Mouse (Mus musculus) thymus, adult 2 months (tissue): ENCODE results near the gene Hmbs. TPM values are rescaled to one million over a fixed set of nuclear protein-coding genes. Genes with fewer than 3 reads are reported as not detected.
A peak's percentile ranks its signal among the peaks of the same experiment; 100 is the strongest.
"Not testable (repeated sequence)": the region's sequence is repeated elsewhere in the genome, so short reads cannot be mapped to it uniquely, and the experiment has no call there.

Experiments
- DNase-seq: peaks from one replicate; pipeline ENCODE4 v3.0.0; 2021
- H3K27ac ChIP-seq: fragments of 200-500 bp; 2 replicates; pipeline ENCODE4 v1.5.1; 2012; ENCODE audit warnings: low read length, control low read depth; ENCODE audit not compliant: control insufficient read depth, insufficient read depth
- H3K27me3 ChIP-seq: fragments of 200-500 bp; 2 replicates; pipeline ENCODE4 v1.6.1; 2012; ENCODE audit warnings: mild to moderate bottlenecking, low read length, moderate library complexity, mixed read lengths; ENCODE audit not compliant: control insufficient read depth, insufficient read depth
- H3K36me3 ChIP-seq: fragments of 200-500 bp; 2 replicates; pipeline ENCODE4 v1.6.1; 2012; ENCODE audit warnings: mild to moderate bottlenecking, low read length, moderate library complexity; ENCODE audit not compliant: control insufficient read depth, insufficient read depth
- H3K4me1 ChIP-seq: fragments of 200-500 bp; replicated peaks from 2 replicates; pipeline ENCODE4 v1.6.1; 2012; ENCODE audit warnings: low read length; ENCODE audit not compliant: control insufficient read depth, insufficient read depth
- H3K4me3 ChIP-seq: fragments of 200-500 bp; 2 replicates; pipeline ENCODE4 v1.5.1; 2012; ENCODE audit warnings: mild to moderate bottlenecking, low read length, control low read depth, moderate library complexity; ENCODE audit not compliant: control insufficient read depth, insufficient read depth
- CTCF ChIP-seq: fragments of 200-500 bp; IDR thresholded peaks from 2 replicates; pipeline ENCODE4 v1.5.1; 2012; ENCODE audit warnings: mild to moderate bottlenecking, control low read depth, low read length, moderate library complexity, borderline replicate concordance; ENCODE audit not compliant: control insufficient read depth, poor library complexity, insufficient read depth; ENCODE audit errors: extremely low read depth
- POLR2A ChIP-seq: fragments of 200-500 bp; IDR thresholded peaks from 2 replicates; pipeline ENCODE4 v1.6.1; 2012; ENCODE audit warnings: mild to moderate bottlenecking, low read length, control low read depth, moderate library complexity; ENCODE audit not compliant: control insufficient read depth, poor library complexity, insufficient read depth; ENCODE audit errors: extremely low read depth
- WGBS: fragments of 180-500 bp; shearing (Covaris S2); methylation state at CpG from one replicate; pipeline ENCODE4 v1.1.7; 2018; 5-methylcytosine and 5-hydroxymethylcytosine counted together
- polyA plus RNA-seq: library from polyadenylated mRNA; depleted of rRNA; stranded (reverse); fragments of >200 nt; gene quantifications from 2 replicates; pipeline ENCODE4 v1.2.3, GENCODE M21; 2012

Gene Hmbs
- polyA plus RNA-seq, 1 experiment = 42.2 TPM

- no peak overlapping the region for H3K27ac ChIP-seq
- DNase-seq = no peak
- no peaks in the 10 kb centered on the region for H3K36me3 ChIP-seq
- H3K4me1 ChIP-seq = peaks cover 13% of the 10 kb centered on the region
- TF ChIP-seq CTCF (no peak), POLR2A (no peak)
- no peak overlapping the region for H3K4me3 ChIP-seq
- WGBS = 95% methylated on average over 5 of the region's 5 CpGs
- no peaks in the 10 kb centered on the region for H3K27me3 ChIP-seq
Observed at GRCm38 (mm10) chr9:44341487-44341886, 2.5 kb downstream of the Hmbs start.

- H3K4me3 ChIP-seq = no peak overlapping the region
- peaks cover under 1% of the 10 kb centered on the region for H3K36me3 ChIP-seq
- H3K27ac ChIP-seq = no peak overlapping the region
- no peaks in the 10 kb centered on the region for H3K27me3 ChIP-seq
- peaks cover 15% of the 10 kb centered on the region for H3K4me1 ChIP-seq
- TF ChIP-seq CTCF = no peak
- TF ChIP-seq POLR2A = no peak
- 81% methylated on average over 5 of the region's 5 CpGs for WGBS
- no peak for DNase-seq
Observed at GRCm38 (mm10) chr9:44338574-44338973, 5.5 kb downstream of the Hmbs start.

DNA sequence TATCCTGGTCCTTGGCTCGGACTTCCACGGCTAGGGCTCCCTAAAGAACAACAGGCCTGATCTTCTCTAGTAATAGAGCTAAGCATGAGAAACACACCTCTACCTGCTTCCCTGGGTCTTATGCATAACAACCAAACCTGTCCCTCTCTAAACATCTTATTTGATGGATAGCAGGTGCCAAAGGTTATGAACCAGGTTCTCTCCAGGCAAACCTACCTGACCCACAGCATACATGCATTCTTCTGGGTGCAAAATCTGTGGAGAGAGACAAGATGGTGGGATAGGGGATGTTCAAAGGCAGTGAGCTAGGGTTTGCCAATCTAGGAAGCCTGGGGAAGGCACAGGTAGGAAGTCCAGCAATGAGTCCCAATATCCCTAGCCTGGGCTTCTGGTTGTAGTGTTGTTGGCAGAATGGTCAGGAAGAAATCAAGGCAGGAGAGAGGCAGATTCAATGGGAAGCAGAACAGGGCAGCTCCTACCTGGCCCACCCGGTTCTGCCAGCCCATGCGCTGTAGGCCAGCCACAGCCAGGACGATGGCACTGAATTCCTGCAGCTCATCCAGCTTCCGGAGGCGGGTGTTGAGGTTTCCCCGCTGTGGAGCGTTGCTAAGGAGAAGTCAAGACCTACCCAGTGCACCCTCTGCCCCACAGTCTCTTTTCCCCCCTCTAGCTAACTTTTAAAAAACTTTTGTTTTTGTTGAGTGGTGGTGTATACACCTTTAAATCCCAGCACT is 6.4 kb downstream of the Hmbs start:
- peaks cover 10% of the 10 kb centered on the region for H3K36me3 ChIP-seq
- TF ChIP-seq CTCF (no peak), POLR2A (no peak)
- H3K27ac ChIP-seq = 0 out of 2 replicates have a peak overlapping the region, but pooled peaks have one; percentile 15
- 91% methylated on average over 9 of the region's 9 CpGs for WGBS
- peaks cover 11% of the 10 kb centered on the region for H3K4me1 ChIP-seq
- DNase-seq = no peak
- no peaks in the 10 kb centered on the region for H3K27me3 ChIP-seq
- H3K4me3 ChIP-seq = no peak overlapping the region

GRCm38 (mm10) chr9:44336964-44337363 is 7.1 kb downstream of the Hmbs start:
- no peaks in the 10 kb centered on the region for H3K27me3 ChIP-seq
- WGBS = 73% methylated on average over 3 of the region's 3 CpGs
- H3K4me1 ChIP-seq = peaks cover 11% of the 10 kb centered on the region
- no peak overlapping the region for H3K27ac ChIP-seq
- H3K36me3 ChIP-seq = peaks cover 10% of the 10 kb centered on the region
- no peak for TF ChIP-seq CTCF
- TF ChIP-seq POLR2A = no peak
- DNase-seq = no peak
- H3K4me3 ChIP-seq = no peak overlapping the region

DNA sequence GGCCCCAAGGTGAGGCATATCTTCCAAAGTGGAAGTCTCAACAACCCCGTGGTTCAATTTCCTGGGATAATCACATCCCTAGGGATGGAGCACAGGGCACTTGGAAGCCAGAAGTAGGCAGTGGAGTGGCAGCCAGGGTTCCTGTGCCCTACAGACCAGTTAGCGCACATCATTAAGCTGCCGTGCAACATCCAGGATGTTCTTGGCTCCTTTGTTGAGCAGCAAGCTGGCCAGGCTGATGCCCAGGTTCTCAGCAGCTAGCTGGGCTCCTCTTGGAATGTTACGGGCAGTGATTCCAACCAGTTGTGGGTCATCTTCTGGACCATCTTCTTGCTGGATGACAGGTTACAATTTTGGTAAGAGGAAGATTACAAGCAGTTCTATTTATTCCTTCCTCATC is 7.5 kb downstream of the Hmbs start:
- 49% methylated on average over 4 of the region's 4 CpGs for WGBS
- peak overlapping the region; percentile 26 for H3K4me3 ChIP-seq
- not testable (repeated sequence) for H3K27ac ChIP-seq, DNase-seq, H3K27me3 ChIP-seq
- H3K4me1 ChIP-seq = peaks cover 11% of the 10 kb centered on the region
- peaks cover 10% of the 10 kb centered on the region for H3K36me3 ChIP-seq

DNA sequence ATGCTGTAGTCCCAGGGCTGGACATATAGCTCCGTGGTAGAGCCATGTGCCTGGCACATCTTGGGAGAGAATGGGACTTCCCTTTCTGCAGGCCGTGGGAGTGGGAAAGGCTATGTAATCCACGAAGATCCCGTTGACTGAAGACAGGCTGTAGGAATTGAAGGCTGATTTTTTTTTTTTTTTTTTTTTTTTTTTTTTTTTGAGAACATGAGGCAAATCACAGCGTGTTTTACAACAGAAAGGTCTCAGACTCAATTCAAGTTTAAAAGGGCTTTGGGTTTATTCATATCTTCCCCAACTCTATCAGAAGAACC is 8.0 kb downstream of the Hmbs start:
- WGBS = 5% methylated on average over 5 of the region's 5 CpGs
- H3K4me3 ChIP-seq = peak overlapping the region; percentile 73

GRCm38 (mm10) chr9:44335331-44336092 is 8.5 kb downstream of the Hmbs start:
- WGBS = under 1% methylated on average over 50 of the region's 50 CpGs

More for the DNA sequence above, 8.0 kb downstream of the Hmbs start:
- DNase-seq = no peak
- H3K4me1 ChIP-seq = peaks cover 11% of the 10 kb centered on the region
- H3K27ac ChIP-seq = no peak overlapping the region; the same call in 1 of the 2 replicates
- no peak for TF ChIP-seq CTCF
- TF ChIP-seq POLR2A = no peak
- H3K36me3 ChIP-seq = peaks cover 10% of the 10 kb centered on the region
- no peaks in the 10 kb centered on the region for H3K27me3 ChIP-seq

More at GRCm38 (mm10) chr9:44335331-44336092, 8.5 kb downstream of the Hmbs start:
- peaks cover 10% of the 10 kb centered on the region for H3K36me3 ChIP-seq
- H3K4me1 ChIP-seq = peaks cover 11% of the 10 kb centered on the region
- DNase-seq = no peak
- no peaks in the 10 kb centered on the region for H3K27me3 ChIP-seq
- peak overlapping the region; percentile 73 for H3K4me3 ChIP-seq
- peak overlapping the region; percentile 28; the same call in 1 of the 2 replicates for H3K27ac ChIP-seq
- TF ChIP-seq POLR2A (no peak), CTCF (no peak)
